Mouse (Mus musculus) hindbrain, embryonic 15.5 days (tissue): ENCODE results near the gene Fndc3b. TPM values are rescaled to one million over a fixed set of nuclear protein-coding genes. Genes with fewer than 3 reads are reported as not detected.

Experiments
- ATAC-seq: fragments of 200-750 bp; cut with Nextera tagmentation; 2 replicates; pipeline ENCODE4 v1.8.0; 2017; ENCODE audit warnings: low read depth, moderate number of reproducible peaks, moderate TSS enrichment; ENCODE audit not compliant: low FRiP score
- H3K27ac ChIP-seq: fragments of 300-500 bp; sonication (generic); replicated peaks from 2 replicates; pipeline ENCODE4 v1.5.1; 2015; ENCODE audit warnings: mild to moderate bottlenecking, inconsistent platforms
- H3K27me3 ChIP-seq: fragments of 300-500 bp; sonication (generic); 2 replicates; pipeline ENCODE4 v1.6.1; 2015; ENCODE audit warnings: control low read depth, inconsistent platforms
- H3K36me3 ChIP-seq: fragments of 300-500 bp; sonication (generic); 2 replicates; pipeline ENCODE4 v1.6.1; 2015; ENCODE audit warnings: control low read depth, inconsistent platforms
- H3K4me1 ChIP-seq: fragments of 300-500 bp; sonication (generic); replicated peaks from 2 replicates; pipeline ENCODE4 v1.6.1; 2015; ENCODE audit warnings: control low read depth, inconsistent platforms
- H3K4me2 ChIP-seq: fragments of 300-500 bp; sonication (generic); 2 replicates; pipeline ENCODE4 v1.6.1; 2015; ENCODE audit warnings: moderate library complexity, mild to moderate bottlenecking, inconsistent platforms
- H3K4me3 ChIP-seq: fragments of 300-500 bp; sonication (generic); 2 replicates; pipeline ENCODE4 v1.5.1; 2015; ENCODE audit warnings: mild to moderate bottlenecking, inconsistent platforms
- H3K9ac ChIP-seq: fragments of 300-500 bp; sonication (generic); 2 replicates; pipeline ENCODE4 v1.6.1; 2015; ENCODE audit warnings: inconsistent platforms
- H3K9me3 ChIP-seq: fragments of 300-500 bp; sonication (generic); 2 replicates; pipeline ENCODE4 v1.6.1; 2016; ENCODE audit warnings: control low read depth, inconsistent platforms
- WGBS: fragments of 180-500 bp; shearing (Covaris S2); methylation state at CpG from one replicate; pipeline ENCODE4 v1.1.7; 2015; 5-methylcytosine and 5-hydroxymethylcytosine counted together
- polyA plus RNA-seq: library from polyadenylated mRNA; unstranded; fragments of >200 nt; fragmentation: Nextera tagmentation; extraction: Ambion mirVana; gene quantifications from 2 replicates; pipeline ENCODE4 v1.2.1, GENCODE M21; 2015

Gene Fndc3b
- polyA plus RNA-seq, 1 experiment from 2014 or later, result 7.5 TPM

GRCm38 (mm10) chr3:27655673-27656072, 55.4 kb downstream of the Fndc3b start:
- Histone ChIP-seq H3K9me3 (no peaks in the 10 kb centered on the region), H3K4me1 (peaks cover 12% of the 10 kb centered on the region), H3K27ac (no peak overlapping the region), H3K27me3 (no peaks in the 10 kb centered on the region), H3K4me2 (no peak overlapping the region), H3K36me3 (no peaks in the 10 kb centered on the region), H3K9ac (no peak overlapping the region), H3K4me3 (no peak overlapping the region)
- ATAC-seq, result no peak
- WGBS, result 52% methylated on average over 4 of the region's 4 CpGs

DNA sequence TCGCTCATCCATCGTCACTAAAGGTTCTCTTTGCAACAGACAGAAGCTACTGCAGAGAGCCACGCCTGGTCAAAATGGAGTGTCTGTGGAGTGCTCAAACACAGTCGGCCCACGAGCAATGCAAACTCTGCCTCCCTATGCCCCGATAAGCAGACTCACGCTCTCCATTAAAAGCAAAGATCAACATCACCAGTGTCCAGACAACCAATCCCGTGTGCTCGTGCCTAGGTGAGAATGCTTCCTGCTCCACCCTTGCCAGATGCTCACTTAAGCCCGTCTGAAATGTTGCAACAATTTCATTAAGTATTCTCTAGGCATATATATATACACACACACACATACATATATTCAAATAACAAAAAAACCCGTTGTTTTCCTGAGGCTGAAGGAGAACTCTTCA, 56.1 kb downstream of the Fndc3b start:
- no peaks in the 10 kb centered on the region for H3K27me3 ChIP-seq
- H3K36me3 ChIP-seq, result no peaks in the 10 kb centered on the region
- no peak overlapping the region for H3K9ac ChIP-seq
- no peaks in the 10 kb centered on the region for H3K9me3 ChIP-seq
- no peak overlapping the region for H3K4me3 ChIP-seq
- WGBS, result 89% methylated on average over 11 of the region's 11 CpGs
- H3K27ac ChIP-seq, result no peak overlapping the region
- no peak overlapping the region for H3K4me2 ChIP-seq
- peaks cover 12% of the 10 kb centered on the region for H3K4me1 ChIP-seq
- ATAC-seq, result no peak

DNA sequence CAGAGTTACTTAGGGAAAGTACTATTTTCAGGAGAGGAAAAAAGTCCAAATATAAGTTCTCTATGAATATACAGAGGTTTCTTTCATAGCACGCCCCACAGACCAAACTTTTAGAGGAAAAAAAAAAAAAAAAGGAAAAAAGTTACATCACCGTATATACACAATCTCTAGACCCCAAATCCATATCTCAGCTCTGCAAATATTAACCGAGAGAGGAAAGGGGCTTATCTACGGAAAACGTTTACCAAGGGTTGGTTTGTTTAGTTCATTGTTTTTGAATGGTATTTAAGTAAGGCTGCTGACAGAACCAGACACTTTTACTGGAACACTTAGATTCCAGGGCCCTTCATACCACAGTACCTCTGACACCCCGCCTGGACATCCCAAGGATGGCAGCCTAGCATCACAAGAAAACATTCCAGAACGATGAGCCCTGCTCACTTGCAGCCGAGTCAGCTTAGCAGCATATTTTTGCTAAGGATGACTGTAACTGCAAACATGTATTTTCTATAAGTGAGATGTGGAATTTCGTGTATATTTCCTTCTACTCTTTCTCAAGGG, 58.6 kb downstream of the Fndc3b start:
- H3K9me3 ChIP-seq, result no peaks in the 10 kb centered on the region
- H3K4me3 ChIP-seq, result no peak overlapping the region
- no peak for ATAC-seq
- peaks cover 16% of the 10 kb centered on the region for H3K4me1 ChIP-seq
- H3K27me3 ChIP-seq, result no peaks in the 10 kb centered on the region
- no peak overlapping the region for H3K27ac ChIP-seq
- no peak overlapping the region for H3K4me2 ChIP-seq
- 86% methylated on average over 9 of the region's 9 CpGs for WGBS
- H3K36me3 ChIP-seq, result no peaks in the 10 kb centered on the region
- no peak overlapping the region for H3K9ac ChIP-seq

GRCm38 (mm10) chr3:27651731-27652130, 59.4 kb downstream of the Fndc3b start:
- Histone ChIP-seq H3K4me1 (peaks cover 18% of the 10 kb centered on the region), H3K27ac (no peak overlapping the region), H3K27me3 (no peaks in the 10 kb centered on the region), H3K9ac (no peak overlapping the region), H3K4me2 (no peak overlapping the region), H3K9me3 (no peaks in the 10 kb centered on the region), H3K4me3 (no peak overlapping the region), H3K36me3 (no peaks in the 10 kb centered on the region)
- WGBS, result 42% methylated on average over 6 of the region's 6 CpGs
- ATAC-seq, result no peak

DNA sequence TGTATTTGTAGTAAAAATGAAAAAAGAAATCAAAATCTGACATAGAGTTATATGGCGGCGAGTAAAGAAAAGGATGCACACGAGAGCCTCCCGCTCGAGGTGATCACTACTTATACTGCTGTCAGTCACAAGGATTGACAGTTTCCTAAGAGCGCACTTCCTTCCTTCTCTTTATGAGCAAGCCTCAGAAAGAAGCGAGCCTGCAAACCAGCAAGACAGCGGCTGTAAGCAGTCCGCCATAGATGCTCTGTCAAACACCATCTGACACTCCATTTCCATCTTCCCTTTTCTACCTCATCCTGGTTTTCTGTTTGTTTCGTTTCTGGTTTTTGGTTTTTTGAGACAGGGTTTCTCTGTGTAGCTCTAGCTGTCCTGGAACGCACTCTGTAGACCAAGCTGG, 61.0 kb downstream of the Fndc3b start:
- no peaks in the 10 kb centered on the region for H3K9me3 ChIP-seq
- H3K4me1 ChIP-seq, result peaks cover 23% of the 10 kb centered on the region
- H3K4me2 ChIP-seq, result no peak overlapping the region
- no peak overlapping the region for H3K27ac ChIP-seq
- H3K36me3 ChIP-seq, result no peaks in the 10 kb centered on the region
- no peak overlapping the region for H3K4me3 ChIP-seq
- no peak for ATAC-seq
- H3K27me3 ChIP-seq, result no peaks in the 10 kb centered on the region
- 88% methylated on average over 11 of the region's 11 CpGs for WGBS
- H3K9ac ChIP-seq, result no peak overlapping the region

DNA sequence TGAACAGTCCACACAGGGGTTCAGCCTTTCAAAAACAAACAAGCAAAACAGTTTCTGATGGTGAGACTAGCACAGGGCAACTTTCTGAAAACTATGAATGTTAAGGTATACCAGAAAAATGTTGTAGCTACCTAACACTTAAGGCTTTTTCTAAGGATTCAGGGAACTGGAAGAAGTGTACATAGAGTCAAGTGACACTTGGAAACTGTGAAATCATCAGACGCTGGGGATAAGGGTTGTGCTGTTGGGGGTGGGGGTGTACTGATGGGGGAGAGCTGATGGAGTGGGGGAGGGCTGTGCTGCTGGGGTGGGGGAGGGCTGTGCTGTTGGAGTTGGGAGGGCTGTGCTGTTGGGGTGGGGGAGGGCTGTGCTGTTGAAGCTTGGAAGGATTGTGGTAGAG, 61.8 kb downstream of the Fndc3b start:
- Histone ChIP-seq H3K27me3 (no peaks in the 10 kb centered on the region), H3K36me3 (no peaks in the 10 kb centered on the region), H3K4me1 (peaks cover 23% of the 10 kb centered on the region), H3K9me3 (no peaks in the 10 kb centered on the region), H3K4me2 (no peak overlapping the region), H3K27ac (no peak overlapping the region), H3K4me3 (no peak overlapping the region), H3K9ac (no peak overlapping the region)
- no peak for ATAC-seq
- 66% methylated on average over 1 of the region's 1 CpGs for WGBS

DNA sequence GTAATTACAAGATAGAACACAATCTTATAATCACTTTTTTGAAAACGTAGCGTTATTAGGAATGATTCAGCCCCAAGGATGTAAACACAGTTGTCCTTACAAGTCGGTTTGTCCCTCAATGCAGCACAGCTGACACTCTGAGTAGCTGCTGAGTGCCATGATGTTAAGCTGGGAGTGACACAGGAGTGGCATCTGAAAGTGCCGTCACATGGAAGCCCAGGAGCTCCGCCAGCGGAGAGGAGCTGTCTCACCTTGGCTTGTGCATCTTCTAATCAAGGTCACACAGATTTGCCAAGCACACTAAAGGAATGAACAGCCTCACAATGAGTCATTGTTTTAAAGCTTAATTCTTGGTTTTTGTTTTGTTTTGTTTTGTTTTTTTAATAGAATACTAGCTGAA, 68.7 kb downstream of the Fndc3b start:
- Histone ChIP-seq H3K4me2 (no peak overlapping the region), H3K9me3 (no peaks in the 10 kb centered on the region), H3K9ac (no peak overlapping the region), H3K36me3 (no peaks in the 10 kb centered on the region), H3K4me3 (no peak overlapping the region), H3K4me1 (peaks cover 10% of the 10 kb centered on the region; the same call in 1 of the 2 replicates), H3K27me3 (no peaks in the 10 kb centered on the region), H3K27ac (no peak overlapping the region)
- no peak for ATAC-seq
- 92% methylated on average over 6 of the region's 6 CpGs for WGBS

DNA sequence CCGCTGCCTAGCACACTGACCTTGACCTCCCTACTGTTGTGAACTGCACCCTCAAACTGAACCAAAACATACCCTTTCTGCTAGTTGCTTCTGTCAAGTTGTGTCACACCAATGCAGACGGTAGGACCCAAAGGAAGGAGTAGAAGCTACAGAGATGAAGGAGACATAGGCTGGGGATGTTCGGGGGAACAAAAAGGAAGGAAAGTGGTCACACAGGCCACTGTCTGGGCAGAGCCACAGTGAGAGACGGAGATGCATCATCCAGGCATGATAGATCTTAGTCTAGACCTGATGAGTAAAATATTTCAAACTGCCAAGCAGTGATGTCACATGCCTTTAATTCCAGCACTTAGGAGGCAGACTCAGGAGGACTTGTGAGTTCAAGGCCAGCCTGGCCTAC, 71.4 kb downstream of the Fndc3b start:
- H3K27me3 ChIP-seq, result no peaks in the 10 kb centered on the region
- no peak for ATAC-seq
- 92% methylated on average over 4 of the region's 4 CpGs for WGBS
- no peak overlapping the region for H3K4me2 ChIP-seq
- no peaks in the 10 kb centered on the region for H3K9me3 ChIP-seq
- H3K4me1 ChIP-seq, result 0 out of 2 replicates have a peak, but pooled peaks cover 4% of the 10 kb centered on the region
- no peak overlapping the region for H3K9ac ChIP-seq
- H3K36me3 ChIP-seq, result no peaks in the 10 kb centered on the region
- no peak overlapping the region for H3K27ac ChIP-seq
- H3K4me3 ChIP-seq, result no peak overlapping the region

DNA sequence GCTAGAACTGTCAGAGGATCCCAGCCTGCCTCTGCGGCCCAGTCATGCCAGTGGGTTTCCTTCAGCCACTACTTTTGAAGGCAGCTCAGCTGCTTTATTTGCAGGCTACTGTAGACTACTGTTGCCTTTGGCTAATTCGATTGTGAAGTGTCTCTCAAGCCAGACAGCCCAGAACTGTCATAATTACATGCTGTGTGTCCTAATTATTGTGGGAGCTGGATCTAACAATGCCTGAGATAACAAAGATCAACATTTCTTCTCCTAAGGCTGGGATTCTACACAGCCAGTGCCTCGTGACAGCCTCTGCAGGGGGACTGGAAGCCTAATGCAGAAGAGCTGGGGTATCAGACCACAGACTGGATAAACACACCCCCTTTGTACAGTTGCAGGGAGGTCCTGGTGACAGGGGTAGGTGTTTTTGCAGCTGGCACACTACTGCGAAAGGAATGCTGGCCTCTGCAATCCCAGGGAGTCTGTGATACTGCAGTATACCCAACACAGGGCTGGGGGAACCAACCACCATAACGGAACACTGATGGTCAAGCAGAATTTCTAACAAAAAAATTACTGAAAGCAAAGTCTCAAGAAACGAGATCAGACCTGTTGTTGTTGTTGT, 74.0 kb downstream of the Fndc3b start:
- Histone ChIP-seq H3K27ac (no peak overlapping the region), H3K9ac (no peak overlapping the region), H3K4me2 (no peak overlapping the region), H3K4me1 (0 out of 2 replicates have a peak, but pooled peaks cover 4% of the 10 kb centered on the region), H3K27me3 (no peaks in the 10 kb centered on the region), H3K4me3 (no peak overlapping the region), H3K36me3 (no peaks in the 10 kb centered on the region), H3K9me3 (no peaks in the 10 kb centered on the region)
- WGBS, result 77% methylated on average over 6 of the region's 6 CpGs
- ATAC-seq, result peak; percentile 47; the same call in 1 of the 2 replicates

DNA sequence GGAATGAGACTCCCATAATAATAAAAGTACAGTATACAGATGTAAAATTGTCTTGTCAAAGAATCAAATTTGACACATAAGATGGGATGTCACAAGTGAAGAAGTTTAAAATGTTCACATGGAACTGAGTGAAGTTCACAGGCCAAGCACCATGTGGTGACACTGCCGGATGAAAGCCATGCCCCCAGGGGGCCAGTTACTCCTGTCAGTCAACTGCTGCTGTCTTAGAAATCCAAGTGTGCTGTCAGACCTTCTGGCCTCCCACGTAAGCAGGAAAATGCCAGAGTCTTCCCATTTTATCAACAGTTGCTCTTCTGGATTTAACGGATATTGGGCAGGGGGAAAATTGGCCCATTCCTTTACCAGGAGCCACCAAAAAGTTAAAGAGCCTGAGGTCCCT, 75.3 kb downstream of the Fndc3b start:
- Histone ChIP-seq H3K36me3 (no peaks in the 10 kb centered on the region), H3K9me3 (no peaks in the 10 kb centered on the region), H3K9ac (no peak overlapping the region), H3K4me1 (peaks cover 13% of the 10 kb centered on the region), H3K4me2 (no peak overlapping the region), H3K4me3 (no peak overlapping the region), H3K27me3 (no peaks in the 10 kb centered on the region), H3K27ac (no peak overlapping the region)
- WGBS, result 27% methylated on average over 3 of the region's 3 CpGs
- ATAC-seq, result no peak

DNA sequence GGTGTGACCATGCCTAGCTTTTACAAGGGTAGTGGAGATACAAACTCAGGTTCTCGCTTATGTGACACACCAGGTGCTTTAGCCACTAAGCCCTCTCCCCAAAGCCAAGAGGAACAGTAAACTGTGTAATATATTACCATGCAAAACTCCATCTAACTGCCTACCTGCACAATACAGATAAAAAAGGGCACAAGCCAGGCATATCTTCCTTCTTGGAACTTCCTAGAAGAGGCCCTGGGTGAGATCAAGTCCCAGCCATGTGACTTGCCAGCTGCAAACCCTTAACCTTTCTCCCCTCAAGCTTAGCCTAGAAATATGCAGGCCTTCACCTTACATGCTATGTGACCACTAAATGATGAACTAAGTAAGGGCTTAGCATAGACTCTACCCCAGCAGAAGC, 78.2 kb downstream of the Fndc3b start:
- Histone ChIP-seq H3K36me3 (no peaks in the 10 kb centered on the region), H3K9me3 (no peaks in the 10 kb centered on the region), H3K4me2 (no peak overlapping the region), H3K27me3 (no peaks in the 10 kb centered on the region), H3K27ac (no peak overlapping the region), H3K4me1 (peaks cover 13% of the 10 kb centered on the region), H3K4me3 (no peak overlapping the region), H3K9ac (no peak overlapping the region)
- 100% methylated on average over 1 of the region's 1 CpGs for WGBS
- no peak for ATAC-seq

GRCm38 (mm10) chr3:27631112-27631511, 80.0 kb downstream of the Fndc3b start:
- Histone ChIP-seq H3K9me3 (no peaks in the 10 kb centered on the region), H3K36me3 (no peaks in the 10 kb centered on the region), H3K9ac (no peak overlapping the region), H3K4me3 (no peak overlapping the region), H3K27ac (peak overlapping the region; percentile 35; the same call in 1 of the 2 replicates), H3K4me1 (peaks cover 13% of the 10 kb centered on the region), H3K27me3 (no peaks in the 10 kb centered on the region), H3K4me2 (no peak overlapping the region)
- ATAC-seq, result peak; percentile 57
- 68% methylated on average over 7 of the region's 7 CpGs for WGBS

GRCm38 (mm10) chr3:27629716-27630115, 81.4 kb downstream of the Fndc3b start:
- no peaks in the 10 kb centered on the region for H3K27me3 ChIP-seq
- WGBS, result 94% methylated on average over 5 of the region's 5 CpGs
- no peak for ATAC-seq

More at GRCm38 (mm10) chr3:27629716-27630115, 81.4 kb downstream of the Fndc3b start:
- no peak overlapping the region for H3K9ac ChIP-seq
- no peak overlapping the region for H3K27ac ChIP-seq
- peaks cover 27% of the 10 kb centered on the region for H3K4me1 ChIP-seq
- no peaks in the 10 kb centered on the region for H3K36me3 ChIP-seq
- H3K4me2 ChIP-seq, result no peak overlapping the region
- H3K4me3 ChIP-seq, result no peak overlapping the region
- no peaks in the 10 kb centered on the region for H3K9me3 ChIP-seq
